Mouse (Mus musculus) embryonic fibroblast, embryonic 13.5 days (primary cell): ENCODE measurements around the gene Fam168a.

Source experiments
- CTCF ChIP-seq: IDR thresholded peaks from 2 replicates; pipeline ENCODE4 v1.5.1; 2011; ENCODE audit warnings: mild to moderate bottlenecking, control low read depth, low read length, moderate library complexity, borderline replicate concordance; ENCODE audit not compliant: insufficient read depth
- POLR2A ChIP-seq: IDR thresholded peaks from 2 replicates; pipeline ENCODE4 v1.6.1; 2011; ENCODE audit warnings: low read depth, mild to moderate bottlenecking, control low read depth, low read length, moderate library complexity

GRCm38 (mm10) chr7:100844385-100845025 is 138.1 kb downstream of the Fam168a start:
- TF ChIP-seq CTCF (no peak), POLR2A (no peak)
